Mouse (Mus musculus) lung, embryonic 14.5 days (tissue): ENCODE data around the gene Gpr176. TPM values are rescaled to one million over a fixed set of nuclear protein-coding genes. Genes with fewer than 3 reads are reported as not detected.

Source experiments
- ATAC-seq: fragments of 200-750 bp; cut with Nextera tagmentation; 2 replicates; pipeline ENCODE4 v1.8.0; 2017; ENCODE audit warnings: mild to moderate bottlenecking, moderate TSS enrichment, moderate library complexity; ENCODE audit not compliant: insufficient read depth
- DNase-seq: peaks from one replicate; pipeline ENCODE4 v3.0.0-alpha.2; 2015
- H3K27ac ChIP-seq: fragments of 300-500 bp; sonication (generic); 2 replicates; pipeline ENCODE4 v1.5.1; 2014; ENCODE audit warnings: low read depth, mild to moderate bottlenecking, moderate library complexity
- H3K27me3 ChIP-seq: fragments of 300-500 bp; sonication (generic); 2 replicates; pipeline ENCODE4 v1.6.1; 2014; ENCODE audit warnings: low read length, control low read depth; ENCODE audit not compliant: insufficient read depth
- H3K36me3 ChIP-seq: fragments of 300-500 bp; sonication (generic); 2 replicates; pipeline ENCODE4 v1.6.1; 2014; ENCODE audit warnings: control low read depth; ENCODE audit not compliant: insufficient read depth
- H3K4me1 ChIP-seq: fragments of 300-500 bp; sonication (generic); 2 replicates; pipeline ENCODE4 v1.6.1; 2014; ENCODE audit warnings: antibody characterized with exemption, control low read depth; ENCODE audit not compliant: insufficient read depth
- H3K4me2 ChIP-seq: fragments of 300-500 bp; sonication (generic); 2 replicates; pipeline ENCODE4 v1.6.1; 2014; ENCODE audit warnings: mild to moderate bottlenecking
- H3K4me3 ChIP-seq: fragments of 300-500 bp; sonication (generic); 2 replicates; pipeline ENCODE4 v1.5.1; 2014; ENCODE audit warnings: low read depth, low read length
- H3K9ac ChIP-seq: fragments of 300-500 bp; sonication (generic); 2 replicates; pipeline ENCODE4 v1.6.1; 2014
- H3K9me3 ChIP-seq: fragments of 300-500 bp; sonication (generic); 2 replicates; pipeline ENCODE4 v1.6.1; 2016; ENCODE audit warnings: low read depth, low read length, control low read depth
- CTCF ChIP-seq: IDR thresholded peaks from 2 replicates; pipeline ENCODE4 v1.5.1; 2016; ENCODE audit warnings: antibody characterized with exemption, low read depth
- WGBS: fragments of 180-500 bp; shearing (Covaris S2); extraction: QIAGEN DNeasy Blood & Tissue Kit; methylation state at CpG from one replicate; pipeline ENCODE4 v1.1.7; 2014; 5-methylcytosine and 5-hydroxymethylcytosine counted together
- polyA plus RNA-seq: library from polyadenylated mRNA; unstranded; fragments of >200 nt; fragmentation: Nextera tagmentation; extraction: Ambion mirVana; gene quantifications from 2 replicates; pipeline ENCODE4 v1.2.1, GENCODE M21; 2014

Gpr176 gene
- polyA plus RNA-seq, 1 experiment from 2014 or later, result 0.26 TPM

DNA sequence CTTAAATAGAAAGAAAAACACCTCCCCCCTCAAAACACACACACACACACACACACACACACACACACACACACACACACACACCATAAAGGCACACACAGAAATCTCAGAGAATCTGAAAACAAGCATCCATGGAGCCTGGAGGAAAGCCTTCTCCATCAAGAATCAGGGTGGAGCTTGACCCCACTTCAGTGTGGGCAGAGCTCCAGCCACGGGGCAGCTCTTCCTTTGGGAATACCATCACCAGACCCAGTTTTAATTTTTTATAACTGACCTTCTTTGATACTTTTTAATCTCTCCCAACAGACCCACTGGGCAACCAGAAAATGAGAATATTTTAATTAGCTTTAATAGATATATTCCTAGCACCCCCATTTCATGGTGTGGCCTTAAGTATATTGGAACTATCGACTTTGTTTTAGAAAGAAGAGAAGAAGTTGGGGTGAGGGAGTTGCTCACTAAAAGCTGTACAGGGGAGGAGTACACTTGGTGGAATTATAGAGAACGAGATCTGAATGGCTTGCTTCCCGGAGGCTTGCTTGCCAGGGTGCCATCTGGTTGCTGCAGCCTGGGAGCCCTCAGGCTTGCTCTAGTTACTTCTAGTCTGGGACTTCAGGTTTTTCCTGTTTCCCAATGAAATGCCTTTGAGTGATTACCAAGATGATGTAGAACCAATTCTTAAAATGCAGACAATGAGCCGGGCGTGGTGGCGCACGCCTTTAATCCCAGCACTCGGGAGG, 84.7 kb downstream of the Gpr176 start:
- 85% methylated on average over 9 of the region's 9 CpGs for WGBS
- H3K4me3 ChIP-seq, result no peak overlapping the region

GRCm38 (mm10) chr2:118287678-118288077, 85.5 kb downstream of the Gpr176 start:
- WGBS, result 55% methylated on average over 4 of the region's 4 CpGs

More for the DNA sequence above, 84.7 kb downstream of the Gpr176 start:
- Histone ChIP-seq H3K27ac (no peak overlapping the region), H3K4me2 (no peak overlapping the region), H3K27me3 (no peaks in the 10 kb centered on the region), H3K9ac (no peak overlapping the region), H3K9me3 (no peaks in the 10 kb centered on the region), H3K4me1 (no peaks in the 10 kb centered on the region), H3K36me3 (no peaks in the 10 kb centered on the region)
- no peak for ATAC-seq
- DNase-seq, result no peak
- TF ChIP-seq CTCF, result no peak

DNA sequence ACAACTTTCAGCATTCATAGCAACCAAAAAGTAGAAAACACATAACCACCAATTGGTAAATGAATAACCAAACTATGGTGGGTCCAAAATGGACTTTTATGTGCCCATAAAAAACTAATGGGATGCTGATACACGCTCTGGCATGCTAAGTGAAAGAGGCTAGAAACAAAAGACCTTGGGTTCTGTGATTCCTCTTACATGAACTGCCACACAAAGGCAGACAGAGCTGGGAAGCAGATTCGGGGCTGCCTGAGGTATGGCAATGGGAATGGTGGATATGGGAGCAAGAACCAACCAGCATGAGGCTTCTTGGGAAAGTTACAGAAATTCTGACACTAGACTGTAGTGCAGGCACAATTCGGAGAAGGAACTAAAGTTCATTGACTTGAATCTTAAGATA, 90.8 kb downstream of the Gpr176 start:
- H3K9me3 ChIP-seq, result no peaks in the 10 kb centered on the region
- DNase-seq (no peak), ATAC-seq (no peak)
- 82% methylated on average over 3 of the region's 3 CpGs for WGBS
- no peaks in the 10 kb centered on the region for H3K27me3 ChIP-seq
- H3K4me2 ChIP-seq, result no peak overlapping the region
- no peak overlapping the region for H3K9ac ChIP-seq
- no peak for TF ChIP-seq CTCF
- H3K4me1 ChIP-seq, result no peaks in the 10 kb centered on the region
- H3K4me3 ChIP-seq, result no peak overlapping the region
- no peak overlapping the region for H3K27ac ChIP-seq
- no peaks in the 10 kb centered on the region for H3K36me3 ChIP-seq

More at GRCm38 (mm10) chr2:118287678-118288077, 85.5 kb downstream of the Gpr176 start:
- Histone ChIP-seq H3K4me1 (no peaks in the 10 kb centered on the region), H3K9me3 (no peaks in the 10 kb centered on the region), H3K36me3 (no peaks in the 10 kb centered on the region), H3K4me2 (no peak overlapping the region), H3K4me3 (no peak overlapping the region), H3K27me3 (no peaks in the 10 kb centered on the region), H3K9ac (no peak overlapping the region), H3K27ac (no peak overlapping the region)
- no peak for TF ChIP-seq CTCF
- ATAC-seq (no peak), DNase-seq (no peak)

DNA sequence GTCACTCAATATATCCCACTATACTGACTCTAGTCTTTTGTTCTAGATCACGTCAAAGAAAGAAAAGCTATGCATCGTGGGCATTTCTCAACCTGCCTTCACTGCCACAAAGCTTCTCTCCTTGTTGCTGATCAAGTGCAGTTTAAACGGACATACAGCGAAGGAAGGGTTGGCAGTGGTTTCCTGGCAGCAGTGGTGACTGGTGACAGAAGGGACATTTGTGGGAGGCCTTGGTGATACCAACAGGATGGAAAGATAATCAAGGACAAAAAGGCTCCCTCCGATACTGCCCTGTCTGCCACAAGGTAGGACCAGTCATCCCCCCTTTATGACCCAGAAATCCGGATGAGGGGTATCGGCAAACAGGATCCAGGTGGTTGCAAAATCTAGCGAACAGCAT, 95.0 kb downstream of the Gpr176 start:
- Histone ChIP-seq H3K9me3 (no peaks in the 10 kb centered on the region), H3K4me3 (no peak overlapping the region), H3K4me1 (no peaks in the 10 kb centered on the region), H3K27ac (no peak overlapping the region), H3K36me3 (no peaks in the 10 kb centered on the region), H3K27me3 (no peaks in the 10 kb centered on the region), H3K4me2 (no peak overlapping the region), H3K9ac (no peak overlapping the region)
- ATAC-seq (no peak), DNase-seq (no peak)
- no peak for TF ChIP-seq CTCF
- WGBS, result 84% methylated on average over 8 of the region's 8 CpGs

- no peaks in the 10 kb centered on the region for H3K36me3 ChIP-seq
- ATAC-seq, result no peak
- H3K27ac ChIP-seq, result no peak overlapping the region
- no peak overlapping the region for H3K4me2 ChIP-seq
- no peak overlapping the region for H3K4me3 ChIP-seq
- WGBS, result 84% methylated on average over 10 of the region's 10 CpGs
- TF ChIP-seq CTCF, result no peak
- H3K4me1 ChIP-seq, result no peaks in the 10 kb centered on the region
- H3K9ac ChIP-seq, result no peak overlapping the region
- H3K27me3 ChIP-seq, result no peaks in the 10 kb centered on the region
- no peaks in the 10 kb centered on the region for H3K9me3 ChIP-seq
- no peak for DNase-seq
Measured at GRCm38 (mm10) chr2:118271606-118272005, 101.6 kb downstream of the Gpr176 start.

DNA sequence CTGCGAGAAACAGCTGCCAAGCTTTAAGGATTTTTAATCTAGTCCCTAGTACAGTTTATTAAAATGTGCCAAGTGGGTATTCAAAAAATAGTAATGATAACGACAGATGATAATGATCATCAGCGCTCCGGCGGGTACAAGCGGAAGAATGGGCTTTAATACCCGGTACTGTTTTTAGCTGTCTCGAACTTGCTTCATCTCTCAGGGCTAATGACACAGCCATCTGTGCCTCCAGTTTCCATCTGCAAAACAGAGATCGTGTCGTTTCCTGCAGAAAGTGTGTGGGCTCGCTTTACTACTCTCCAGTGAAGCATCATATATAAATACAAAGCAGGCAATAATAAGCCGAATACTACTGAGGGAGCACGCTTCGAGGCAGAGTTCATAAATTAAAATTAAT, 103.0 kb downstream of the Gpr176 start:
- no peak for TF ChIP-seq CTCF
- H3K4me1 ChIP-seq, result no peaks in the 10 kb centered on the region
- no peaks in the 10 kb centered on the region for H3K27me3 ChIP-seq
- no peaks in the 10 kb centered on the region for H3K9me3 ChIP-seq
- no peak overlapping the region for H3K4me2 ChIP-seq
- no peak overlapping the region for H3K27ac ChIP-seq
- ATAC-seq, result no peak
- no peaks in the 10 kb centered on the region for H3K36me3 ChIP-seq
- WGBS, result 79% methylated on average over 14 of the region's 14 CpGs
- DNase-seq, result no peak
- H3K9ac ChIP-seq, result no peak overlapping the region
- no peak overlapping the region for H3K4me3 ChIP-seq

DNA sequence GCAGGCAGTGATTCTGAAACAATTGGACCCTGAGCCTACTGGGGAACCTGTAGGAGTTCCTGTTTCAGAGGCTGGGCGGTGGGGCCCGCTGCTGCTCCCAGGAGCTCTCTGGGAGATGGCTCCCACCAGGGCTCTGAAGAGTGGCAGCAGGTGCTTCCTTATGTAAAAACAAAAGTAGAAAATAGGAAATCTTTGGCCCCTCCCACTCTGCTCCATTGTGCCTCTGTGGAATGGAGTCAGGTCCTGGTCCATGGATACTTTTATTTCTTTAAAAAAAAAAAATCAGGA, 109.4 kb downstream of the Gpr176 start:
- no peak for TF ChIP-seq CTCF
- ATAC-seq (no peak), DNase-seq (no peak)
- Histone ChIP-seq H3K4me1 (no peaks in the 10 kb centered on the region), H3K27ac (no peak overlapping the region), H3K4me3 (no peak overlapping the region), H3K9ac (no peak overlapping the region), H3K4me2 (no peak overlapping the region), H3K36me3 (no peaks in the 10 kb centered on the region), H3K27me3 (no peaks in the 10 kb centered on the region), H3K9me3 (no peaks in the 10 kb centered on the region)
- WGBS, result 32% methylated on average over 2 of the region's 2 CpGs
